Mouse (Mus musculus) leukemia stem cell, adult 10-12 weeks (primary cell): ENCODE data around the gene Usp18. TPM values are rescaled to one million over a fixed set of nuclear protein-coding genes. Genes with fewer than 3 reads are reported as not detected.

Experiments
- polyA plus RNA-seq: library from polyadenylated mRNA; stranded (reverse); fragments of >175 nt; gene quantifications from 2 replicates; pipeline ENCODE4 v1.2.3, GENCODE M21; 2012; ENCODE audit warnings: low replicate concordance

Usp18 gene
- polyA plus RNA-seq = 0.26 and 1.7 TPM in 2 replicates

GRCm38 (mm10) chr6:121245127-121246036 is at the start of gene Usp18:
Gene Usp18 (plus strand): TSS chr6:121245906.

GRCm38 (mm10) chr6:121210149-121210925 is 35.4 kb upstream of the Usp18 start, which contains the start of gene Tuba8:
Gene Tuba8 (plus strand): TSS chr6:121210696.

GRCm38 (mm10) chr6:121299954-121300353 is 54.2 kb downstream of the Usp18 start, which contains the start of gene Slc6a13:
Gene Slc6a13 (plus strand): TSS chr6:121300227.

Other genes with a start within 250 kb of the Usp18 start
- 89.3 and 96.2 TPM in 2 replicates for gene Mical3, start 114.9 kb upstream of the Usp18 start, polyA plus RNA-seq
- 1.3 and 3.8 TPM in 2 replicates for gene Pex26, start 62.2 kb upstream of the Usp18 start, polyA plus RNA-seq
- 0.17 TPM in 1 of 2 replicates, not detected in the other for gene Tuba8, start 35.2 kb upstream of the Usp18 start, polyA plus RNA-seq
- gene Slc6a13, start 54.3 kb downstream of the Usp18 start, polyA plus RNA-seq = 0.47 and 1.5 TPM in 2 replicates
- 0.19 TPM in 1 of 2 replicates, not detected in the other for gene Slc6a12, start 97.2 kb downstream of the Usp18 start, polyA plus RNA-seq
- gene Iqsec3, start 227.8 kb downstream of the Usp18 start, polyA plus RNA-seq = not detected in 2 replicates